Mouse (Mus musculus) small intestine, adult 2 months (tissue): Measurements from ENCODE around the gene Smyd3. TPM values are rescaled to one million over a fixed set of nuclear protein-coding genes. Genes with fewer than 3 reads are reported as not detected.

Experiments
- H3K27ac ChIP-seq: fragments of 200-500 bp; 2 replicates; pipeline ENCODE4 v1.5.1; 2012; ENCODE audit warnings: low read depth, low read length, control low read depth, inconsistent platforms; ENCODE audit not compliant: insufficient read depth
- H3K27me3 ChIP-seq: fragments of 200-500 bp; 2 replicates; pipeline ENCODE4 v1.6.1; 2012; ENCODE audit warnings: mild to moderate bottlenecking, moderate library complexity, low read length, inconsistent platforms; ENCODE audit not compliant: control insufficient read depth, insufficient read depth
- H3K36me3 ChIP-seq: fragments of 200-500 bp; 2 replicates; pipeline ENCODE4 v1.6.1; 2012; ENCODE audit warnings: mild to moderate bottlenecking, low read length, control low read depth, inconsistent platforms; ENCODE audit not compliant: control insufficient read depth, insufficient read depth
- H3K4me1 ChIP-seq: fragments of 200-500 bp; 2 replicates; pipeline ENCODE4 v1.6.1; 2012; ENCODE audit warnings: low read length, inconsistent platforms, mixed read lengths; ENCODE audit not compliant: control insufficient read depth, insufficient read depth, insufficient read length
- H3K4me3 ChIP-seq: fragments of 200-500 bp; 2 replicates; pipeline ENCODE4 v1.5.1; 2012; ENCODE audit warnings: low read depth, mild to moderate bottlenecking, control low read depth, inconsistent platforms, low read length, moderate library complexity
- CTCF ChIP-seq: fragments of 200-500 bp; IDR thresholded peaks from 2 replicates; pipeline ENCODE4 v1.5.1; 2012; ENCODE audit warnings: low read depth, mild to moderate bottlenecking, control low read depth, inconsistent platforms, low read length, moderate library complexity, mixed read lengths; ENCODE audit not compliant: insufficient replicate concordance, insufficient read length; ENCODE audit errors: extremely low read depth
- POLR2A ChIP-seq: fragments of 200-500 bp; IDR thresholded peaks from 2 replicates; pipeline ENCODE4 v1.6.1; 2012; ENCODE audit warnings: low read depth, mild to moderate bottlenecking, control low read depth, inconsistent platforms, low read length, moderate library complexity
- WGBS: fragments of 180-500 bp; shearing (Covaris S2); methylation state at CpG from one replicate; pipeline ENCODE4 v1.1.7; 2018; 5-methylcytosine and 5-hydroxymethylcytosine counted together
- polyA plus RNA-seq: library from polyadenylated mRNA; depleted of rRNA; stranded (reverse); fragments of >200 nt; gene quantifications from 2 replicates; pipeline ENCODE4 v1.2.3, GENCODE M21; 2012

Smyd3 gene
- polyA plus RNA-seq, 1 experiment = 1.1 TPM

DNA sequence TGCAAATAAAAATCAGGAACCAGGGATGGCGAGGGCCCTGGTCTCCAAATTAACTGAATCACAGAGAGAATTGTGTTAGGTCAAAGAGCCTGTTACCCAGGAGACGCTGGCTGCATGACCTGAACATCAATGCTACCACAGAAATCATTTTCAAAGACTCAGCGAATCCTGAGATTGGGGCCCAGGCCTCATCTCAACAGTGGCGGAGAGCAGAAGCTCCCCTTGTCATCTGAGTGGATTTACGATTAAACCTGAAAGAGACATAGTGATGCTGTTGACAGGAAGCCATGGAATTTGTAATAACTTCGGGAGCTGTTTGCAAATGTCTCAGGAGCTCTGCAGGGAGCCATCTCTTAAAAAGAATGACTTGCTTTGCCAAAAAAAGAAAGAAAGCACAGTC is 355.9 kb downstream of the Smyd3 start:
- H3K4me3 ChIP-seq = no peak overlapping the region
- 83% methylated on average over 6 of the region's 6 CpGs for WGBS
- no peaks in the 10 kb centered on the region for H3K36me3 ChIP-seq
- H3K4me1 ChIP-seq = no peaks in the 10 kb centered on the region
- no peak overlapping the region for H3K27ac ChIP-seq
- TF ChIP-seq POLR2A (no peak), CTCF (no peak)
- no peaks in the 10 kb centered on the region for H3K27me3 ChIP-seq

DNA sequence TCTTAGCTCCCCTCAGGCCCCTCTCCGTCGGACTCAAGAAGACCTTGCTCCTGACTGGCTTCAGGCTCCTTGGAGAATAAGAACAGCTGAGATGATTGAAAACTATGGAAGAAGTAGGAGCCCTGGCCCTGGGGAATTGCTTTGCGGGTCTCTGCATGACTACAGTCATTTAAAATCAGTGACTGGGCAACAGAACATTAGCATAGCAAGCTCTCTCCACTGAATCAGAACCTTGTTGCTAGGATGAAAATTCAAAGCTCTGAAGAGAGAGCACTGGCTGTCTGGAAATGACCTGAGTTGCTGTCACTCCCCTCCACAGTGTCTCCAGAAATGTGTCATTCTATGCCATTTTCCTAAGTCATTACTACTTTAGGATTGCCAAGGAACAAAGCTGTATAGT is 357.1 kb downstream of the Smyd3 start:
- Histone ChIP-seq H3K4me3 (no peak overlapping the region), H3K36me3 (no peaks in the 10 kb centered on the region), H3K4me1 (no peaks in the 10 kb centered on the region), H3K27ac (no peak overlapping the region), H3K27me3 (no peaks in the 10 kb centered on the region)
- TF ChIP-seq POLR2A (no peak), CTCF (no peak)
- 89% methylated on average over 3 of the region's 3 CpGs for WGBS

DNA sequence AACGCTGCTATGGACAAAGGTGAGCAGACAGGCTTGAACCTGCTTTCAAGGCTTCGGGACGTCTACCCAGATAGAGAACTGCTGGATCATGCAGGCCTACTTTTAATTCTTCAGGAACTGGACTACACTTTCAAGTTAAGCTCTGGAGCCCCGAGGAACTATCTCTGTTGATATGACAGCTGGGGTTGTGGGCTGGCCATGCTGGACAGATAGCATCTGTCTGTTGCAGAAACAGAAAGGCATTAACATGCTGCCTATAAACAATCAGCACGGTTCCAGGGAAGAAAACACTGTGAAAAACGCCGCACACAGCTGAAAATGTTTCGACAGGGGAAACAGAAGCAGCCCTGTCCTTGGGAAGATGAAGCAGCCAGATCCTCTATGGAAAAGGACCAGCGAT is 365.5 kb downstream of the Smyd3 start:
- Histone ChIP-seq H3K4me3 (no peak overlapping the region), H3K27me3 (no peaks in the 10 kb centered on the region), H3K36me3 (no peaks in the 10 kb centered on the region), H3K4me1 (no peaks in the 10 kb centered on the region), H3K27ac (no peak overlapping the region)
- TF ChIP-seq CTCF = no peak
- no peak for TF ChIP-seq POLR2A
- 67% methylated on average over 9 of the region's 9 CpGs for WGBS

DNA sequence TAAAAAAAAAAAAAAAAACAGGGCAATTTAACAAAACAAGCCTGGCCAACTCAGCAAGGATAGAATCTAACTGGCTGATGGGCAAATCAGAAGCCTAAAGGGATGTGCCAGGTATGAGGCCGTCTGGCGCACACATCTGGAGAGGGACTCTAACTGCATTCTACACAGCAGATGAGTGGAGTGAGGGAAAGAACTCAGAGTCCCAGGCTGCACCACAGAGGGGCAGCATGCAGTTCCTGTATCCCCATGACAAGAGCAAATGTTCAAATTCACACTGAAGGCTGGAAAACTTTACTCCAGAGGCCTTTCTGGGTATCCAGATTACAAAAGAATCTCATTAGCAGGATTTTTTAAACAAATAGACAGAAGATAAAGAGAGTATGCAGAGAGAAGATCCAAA is 366.6 kb downstream of the Smyd3 start:
- no peak overlapping the region for H3K27ac ChIP-seq
- TF ChIP-seq POLR2A (no peak), CTCF (no peak)
- H3K36me3 ChIP-seq = no peaks in the 10 kb centered on the region
- no peaks in the 10 kb centered on the region for H3K4me1 ChIP-seq
- H3K4me3 ChIP-seq = no peak overlapping the region
- WGBS = 85% methylated on average over 2 of the region's 2 CpGs
- H3K27me3 ChIP-seq = no peaks in the 10 kb centered on the region

DNA sequence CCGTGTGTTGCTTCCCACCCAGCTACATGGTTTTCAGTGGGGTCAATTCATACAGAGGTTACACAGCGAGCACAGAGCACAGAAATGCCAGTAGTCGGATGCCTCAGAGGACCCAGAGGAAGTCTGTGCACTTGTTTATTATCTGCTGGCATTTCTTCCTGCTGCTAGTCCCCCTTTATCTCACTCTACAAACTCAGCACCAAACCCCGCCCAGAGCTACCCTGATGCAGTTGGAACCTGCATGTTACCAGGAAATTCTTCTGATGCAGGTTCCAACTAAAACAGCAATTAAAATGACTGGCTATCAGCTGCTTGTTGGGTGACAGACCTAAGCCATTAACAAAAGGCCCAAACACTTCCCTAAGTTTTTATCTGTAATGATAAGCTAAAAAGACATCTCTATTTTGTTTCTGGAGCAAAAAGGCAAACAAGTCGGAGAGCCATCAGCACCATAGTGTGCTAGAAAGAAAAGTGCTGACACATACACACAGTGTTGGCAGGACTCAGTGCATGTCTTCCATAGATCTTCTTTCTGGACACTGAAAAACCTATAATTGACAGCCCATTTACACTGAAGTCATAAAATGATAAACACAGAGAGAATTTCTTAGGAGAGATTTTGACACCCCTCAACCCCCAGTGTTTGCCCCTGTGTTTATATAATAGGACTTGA is 368.2 kb downstream of the Smyd3 start:
- Histone ChIP-seq H3K36me3 (no peaks in the 10 kb centered on the region), H3K27ac (no peak overlapping the region), H3K4me1 (no peaks in the 10 kb centered on the region), H3K27me3 (no peaks in the 10 kb centered on the region), H3K4me3 (no peak overlapping the region)
- WGBS = 34% methylated on average over 5 of the region's 5 CpGs
- TF ChIP-seq CTCF (no peak), POLR2A (no peak)

DNA sequence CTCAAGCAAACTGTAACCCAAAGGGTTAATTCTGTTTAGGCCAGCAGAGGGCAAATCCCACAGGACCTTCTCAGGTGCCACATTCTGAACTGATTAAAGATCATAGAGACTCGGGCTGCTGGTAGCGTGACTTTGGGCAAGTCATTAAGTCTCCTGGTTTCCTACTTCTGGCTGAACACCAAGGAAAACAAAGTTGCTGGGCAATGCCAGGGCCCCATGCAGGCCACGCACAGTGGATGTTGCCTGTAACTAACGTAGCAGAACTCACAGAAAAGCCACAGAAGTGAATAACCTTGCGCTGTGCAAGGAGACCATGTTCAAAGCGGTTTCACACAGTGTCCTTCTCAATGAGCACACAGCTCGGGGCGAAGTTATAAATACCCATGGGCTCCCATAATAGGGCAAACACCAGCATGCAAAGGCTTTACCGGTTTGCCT is 371.1 kb downstream of the Smyd3 start:
- Histone ChIP-seq H3K27ac (no peak overlapping the region), H3K4me3 (no peak overlapping the region), H3K27me3 (no peaks in the 10 kb centered on the region), H3K4me1 (no peaks in the 10 kb centered on the region), H3K36me3 (no peaks in the 10 kb centered on the region)
- 61% methylated on average over 9 of the region's 9 CpGs for WGBS
- TF ChIP-seq POLR2A = no peak
- no peak for TF ChIP-seq CTCF

DNA sequence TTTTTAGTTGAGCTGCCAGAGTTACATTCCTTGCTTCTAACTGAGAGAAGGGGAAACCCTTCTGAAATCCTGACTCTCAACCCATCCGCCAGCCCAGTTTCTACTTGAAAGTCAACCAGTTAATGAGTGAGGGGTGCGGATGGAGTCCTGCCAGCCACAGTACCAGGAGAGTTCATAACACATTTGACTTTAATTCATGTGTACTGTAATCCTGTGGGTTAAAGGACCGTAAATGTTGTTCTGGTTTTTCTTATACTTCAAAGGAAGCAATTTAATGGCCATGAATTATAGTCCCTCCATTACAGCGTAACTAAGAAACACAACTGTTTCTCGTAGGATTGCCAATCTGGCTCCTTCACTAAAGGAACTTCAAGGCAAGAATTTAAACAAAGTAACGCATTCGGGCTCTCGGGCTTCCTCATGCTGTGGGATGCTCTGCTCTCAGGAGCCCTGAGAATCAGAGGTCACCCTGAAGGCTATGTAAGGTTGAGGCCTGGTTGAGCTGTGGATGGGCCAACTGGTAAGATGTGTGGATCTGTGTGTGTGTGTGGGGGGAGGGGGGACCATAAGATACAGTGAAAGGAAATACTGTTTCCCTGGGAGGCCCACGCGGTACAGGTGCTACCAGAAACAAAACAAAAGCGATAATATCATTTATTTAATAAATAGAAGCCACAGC is 374.5 kb downstream of the Smyd3 start:
- WGBS = 85% methylated on average over 11 of the region's 11 CpGs

More for the DNA sequence above, 374.5 kb downstream of the Smyd3 start:
- no peak overlapping the region for H3K27ac ChIP-seq
- H3K27me3 ChIP-seq = no peaks in the 10 kb centered on the region
- no peak for TF ChIP-seq POLR2A
- H3K36me3 ChIP-seq = no peaks in the 10 kb centered on the region
- no peak overlapping the region for H3K4me3 ChIP-seq
- H3K4me1 ChIP-seq = no peaks in the 10 kb centered on the region
